Mouse (Mus musculus) liver, adult 2 months (tissue): ENCODE measurements around the gene Gm20425. TPM values are rescaled to one million over a fixed set of nuclear protein-coding genes. Genes with fewer than 3 reads are reported as not detected.

Experiments used
- DNase-seq: peaks from one replicate; pipeline ENCODE4 v3.0.0-alpha.2; 2011; ENCODE audit warnings: low read depth, low spot score; ENCODE audit errors: extremely low read depth
- H3K27ac ChIP-seq: fragments of 200-500 bp; replicated peaks from 2 replicates; pipeline ENCODE4 v1.5.1; 2012; ENCODE audit warnings: low read depth, mild to moderate bottlenecking, control low read depth, inconsistent platforms, low read length; ENCODE audit not compliant: insufficient read depth
- H3K27me3 ChIP-seq: fragments of 200-500 bp; 2 replicates; pipeline ENCODE4 v1.6.1; 2012; ENCODE audit warnings: mild to moderate bottlenecking, moderate library complexity, low read length, inconsistent platforms; ENCODE audit not compliant: control insufficient read depth, insufficient read depth
- H3K36me3 ChIP-seq: fragments of 200-500 bp; 2 replicates; pipeline ENCODE4 v1.6.1; 2012; ENCODE audit warnings: low read length, inconsistent platforms; ENCODE audit not compliant: control insufficient read depth, insufficient read depth
- H3K4me1 ChIP-seq: fragments of 200-500 bp; 2 replicates; pipeline ENCODE4 v1.6.1; 2011; ENCODE audit warnings: low read length; ENCODE audit not compliant: control insufficient read depth, insufficient read depth
- H3K4me3 ChIP-seq: fragments of 200-500 bp; 2 replicates; pipeline ENCODE4 v1.5.1; 2011; ENCODE audit warnings: low read depth, mild to moderate bottlenecking, control low read depth, low read length, moderate library complexity; ENCODE audit not compliant: insufficient read depth
- H3K79me2 ChIP-seq: fragments of 200-500 bp; 2 replicates; pipeline ENCODE4 v1.6.1; 2012; ENCODE audit warnings: inconsistent platforms, mild to moderate bottlenecking, low read length, moderate library complexity; ENCODE audit not compliant: control insufficient read depth, insufficient read depth
- H3K9ac ChIP-seq: fragments of 200-500 bp; 2 replicates; pipeline ENCODE4 v1.6.1; 2012; ENCODE audit warnings: low read depth, mild to moderate bottlenecking, control low read depth, inconsistent platforms, low read length
- CTCF ChIP-seq: fragments of 200-500 bp; IDR thresholded peaks from 2 replicates; pipeline ENCODE4 v1.5.1; 2011; ENCODE audit warnings: low read depth, low read length, control low read depth
- POLR2A ChIP-seq: fragments of 200-500 bp; IDR thresholded peaks from 2 replicates; pipeline ENCODE4 v1.6.1; 2011; ENCODE audit warnings: low read length, control low read depth; ENCODE audit not compliant: insufficient read depth; ENCODE audit errors: extremely low read depth
- WGBS: fragments of 180-500 bp; shearing (Covaris S2); methylation state at CpG from one replicate; pipeline ENCODE4 v1.1.7; 2018; 5-methylcytosine and 5-hydroxymethylcytosine counted together
- polyA plus RNA-seq: library from polyadenylated mRNA; depleted of rRNA; stranded (reverse); fragments of >200 nt; gene quantifications from 2 replicates; pipeline ENCODE4 v1.2.3, GENCODE M21; 2012
- total RNA-seq: library from RNA; depleted of rRNA; stranded (reverse); fragments of >200 nt; gene quantifications from 2 replicates; pipeline ENCODE4 v1.2.3, GENCODE M21; 2014

The Gm20425 gene
- total and polyA plus RNA-seq, 2 experiments = 0.43 to 1.1 TPM

DNA sequence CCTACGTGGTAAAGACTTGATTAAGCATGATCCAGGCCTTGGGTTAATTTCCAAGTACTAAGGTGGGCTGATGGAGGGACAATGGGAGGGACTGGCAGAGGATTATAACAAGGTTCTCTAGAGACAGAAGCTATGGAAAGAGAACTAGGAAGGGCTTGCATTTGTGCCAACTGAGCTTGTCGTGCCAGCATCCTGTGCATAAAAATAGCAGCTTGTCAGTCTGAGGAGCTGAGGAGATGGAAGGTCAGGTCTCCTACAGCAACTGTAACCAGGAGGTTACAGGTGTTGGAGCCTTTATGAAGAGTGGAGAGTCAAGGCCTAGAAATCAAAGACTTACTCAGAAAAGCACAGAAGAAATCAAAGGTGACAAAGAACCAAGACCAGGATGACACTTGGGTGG lies 16.5 kb downstream of the Gm20425 start:
- Histone ChIP-seq H3K4me1 (peaks cover 2% of the 10 kb centered on the region; the same call in 1 of the 2 replicates), H3K27ac (no peak overlapping the region), H3K27me3 (no peaks in the 10 kb centered on the region), H3K9ac (no peak overlapping the region), H3K36me3 (peaks cover 92% of the 10 kb centered on the region), H3K4me3 (no peak overlapping the region), H3K79me2 (no peaks in the 10 kb centered on the region)
- DNase-seq = peak; percentile 49
- 24% methylated on average over 2 of the region's 2 CpGs for WGBS
- TF ChIP-seq POLR2A = no peak
- no peak for TF ChIP-seq CTCF

DNA sequence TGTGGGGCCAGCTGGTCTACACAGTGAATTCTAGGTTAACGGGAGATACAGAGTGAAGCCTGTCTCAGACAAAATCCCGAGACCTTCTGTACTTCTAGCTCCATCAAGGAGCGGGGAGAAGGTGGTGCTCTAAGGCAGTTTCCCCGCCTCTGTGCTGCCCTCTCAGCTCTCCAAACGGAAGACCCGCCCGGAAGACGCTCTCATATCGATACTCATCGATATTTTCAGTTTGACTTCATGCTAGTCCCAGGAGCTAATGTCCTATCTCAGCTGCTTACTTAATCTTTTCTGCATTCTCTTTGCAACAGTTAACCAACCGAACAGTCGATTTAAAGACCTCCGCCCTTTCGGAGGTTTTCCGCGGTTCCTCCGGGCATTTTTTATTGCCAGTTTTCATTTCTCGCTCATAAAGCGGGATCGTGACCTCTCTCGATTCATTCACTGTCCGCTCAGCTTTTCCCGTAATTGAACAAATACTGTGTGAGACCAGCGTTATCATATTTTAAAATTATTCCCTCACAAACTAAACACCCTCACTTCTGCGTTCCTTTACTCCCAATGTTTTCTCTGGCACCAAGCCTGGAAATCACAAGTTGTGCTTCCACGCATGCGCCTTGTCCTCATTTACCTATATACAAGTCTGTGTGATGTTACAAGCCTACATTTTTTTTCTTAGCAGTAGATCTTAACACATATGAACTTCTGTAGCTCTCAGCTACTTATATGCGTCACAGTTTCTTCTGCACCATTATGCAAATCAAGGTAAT lies 17.3 kb downstream of the Gm20425 start:
- no peaks in the 10 kb centered on the region for H3K27me3 ChIP-seq
- H3K27ac ChIP-seq = no peak overlapping the region
- peak; percentile 50 for DNase-seq
- no peaks in the 10 kb centered on the region for H3K79me2 ChIP-seq
- no peak overlapping the region for H3K4me3 ChIP-seq
- H3K36me3 ChIP-seq = peaks cover 89% of the 10 kb centered on the region
- H3K4me1 ChIP-seq = no peaks in the 10 kb centered on the region; the same call in 1 of the 2 replicates
- 38% methylated on average over 28 of the region's 28 CpGs for WGBS
- H3K9ac ChIP-seq = no peak overlapping the region; the same call in 1 of the 2 replicates
- TF ChIP-seq CTCF (no peak), POLR2A (no peak)

DNA sequence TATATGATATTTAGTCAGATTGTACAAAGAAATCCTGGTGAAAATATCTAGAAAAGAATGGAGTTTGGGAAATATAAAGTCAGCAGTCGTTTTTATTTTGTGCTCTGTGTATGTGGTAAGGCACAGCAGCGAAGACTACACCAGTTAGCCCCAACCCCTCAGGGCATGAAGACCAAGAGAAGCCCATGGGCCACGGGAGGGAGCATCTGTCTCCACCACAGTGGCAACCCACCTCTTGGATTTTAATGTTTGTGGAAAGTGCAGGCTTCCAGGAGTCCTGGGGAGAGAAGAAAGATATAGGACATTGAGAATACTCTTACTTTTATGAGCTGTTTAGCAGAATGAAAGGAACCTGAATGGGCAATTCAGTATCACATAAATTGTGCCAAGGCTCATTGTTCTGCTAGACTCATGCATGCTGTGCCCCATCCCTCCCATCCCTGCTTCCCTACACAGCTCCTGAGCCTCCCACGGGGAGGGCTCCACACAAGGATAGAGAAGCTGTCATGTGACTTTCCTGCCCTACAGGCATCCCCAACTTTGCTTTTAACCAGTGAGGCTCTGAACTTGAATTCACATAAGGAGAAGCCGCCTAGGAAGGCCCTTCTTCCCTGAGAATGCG lies 21.2 kb downstream of the Gm20425 start:
- Histone ChIP-seq H3K79me2 (no peaks in the 10 kb centered on the region), H3K4me1 (no peaks in the 10 kb centered on the region; the same call in 1 of the 2 replicates), H3K36me3 (peaks cover 52% of the 10 kb centered on the region), H3K4me3 (no peak overlapping the region), H3K9ac (no peak overlapping the region), H3K27ac (no peak overlapping the region), H3K27me3 (no peaks in the 10 kb centered on the region)
- 56% methylated on average over 6 of the region's 6 CpGs for whole genome bisulfite sequencing
- DNase-seq = peak; percentile 41
- TF ChIP-seq POLR2A = no peak
- TF ChIP-seq CTCF = no peak

DNA sequence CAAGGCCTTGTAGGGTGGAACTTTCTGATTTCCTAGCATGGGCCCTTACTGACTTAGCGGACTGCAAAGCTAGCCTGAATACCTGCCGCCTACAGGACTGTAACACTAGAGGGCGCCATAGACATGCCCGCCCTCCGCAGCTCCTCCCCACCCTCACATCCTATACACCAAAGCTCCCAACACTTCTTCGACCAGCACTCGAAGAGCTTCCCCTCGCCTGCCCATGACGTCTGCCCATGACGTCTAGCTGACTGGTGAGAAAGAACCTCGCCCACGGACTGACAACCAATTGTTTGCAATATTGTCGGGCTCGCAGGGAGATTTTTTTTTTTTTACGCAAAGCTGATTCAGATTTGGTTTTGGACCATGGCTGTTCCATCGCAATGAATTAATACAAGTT lies 22.3 kb downstream of the Gm20425 start:
- DNase-seq = peak; percentile 85
- Histone ChIP-seq H3K36me3 (peaks cover 44% of the 10 kb centered on the region), H3K27me3 (no peaks in the 10 kb centered on the region), H3K9ac (no peak overlapping the region), H3K27ac (no peak overlapping the region), H3K4me3 (no peak overlapping the region), H3K4me1 (no peaks in the 10 kb centered on the region; the same call in 1 of the 2 replicates), H3K79me2 (no peaks in the 10 kb centered on the region)
- TF ChIP-seq CTCF (peak; percentile 93), POLR2A (0 out of 2 replicates have a peak, but pooled peaks have one; percentile 30)
- WGBS = 3% methylated on average over 16 of the region's 16 CpGs

DNA sequence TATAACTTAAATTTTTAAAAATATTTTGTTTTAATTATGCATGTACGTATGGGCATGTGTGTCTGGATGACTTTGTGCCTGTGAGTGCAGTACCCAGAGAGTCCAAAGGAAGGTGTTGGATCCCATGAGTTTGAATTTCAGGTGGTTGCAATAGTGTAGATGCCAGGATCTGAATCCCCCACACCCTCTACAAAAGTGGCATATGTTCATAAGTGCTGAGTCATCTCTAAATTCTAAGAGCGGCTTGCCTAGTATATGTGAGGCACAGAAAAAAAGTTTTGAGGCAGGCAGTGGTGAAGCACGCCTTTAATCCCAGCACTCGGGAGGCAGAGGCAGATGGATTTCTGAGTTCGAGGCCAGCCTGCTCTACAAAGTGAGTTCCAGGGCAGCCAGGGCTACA lies 24.3 kb downstream of the Gm20425 start:
- peak; percentile 69 for DNase-seq
- Histone ChIP-seq H3K27me3 (no peaks in the 10 kb centered on the region), H3K79me2 (no peaks in the 10 kb centered on the region), H3K4me3 (no peak overlapping the region), H3K27ac (0 out of 2 replicates have a peak overlapping the region, but pooled peaks have one; percentile 9), H3K36me3 (peaks cover 25% of the 10 kb centered on the region), H3K4me1 (0 out of 2 replicates have a peak, but pooled peaks cover 3% of the 10 kb centered on the region), H3K9ac (no peak overlapping the region)
- TF ChIP-seq CTCF (no peak), POLR2A (no peak)
- 33% methylated on average over 5 of the region's 5 CpGs for WGBS
